Mouse (Mus musculus) liver, embryonic 13.5 days (tissue): ENCODE results near the gene Rasgef1b. TPM values are rescaled to one million over a fixed set of nuclear protein-coding genes. Genes with fewer than 3 reads are reported as not detected.

Source experiments
- ATAC-seq: fragments of 200-750 bp; cut with Nextera tagmentation; 2 replicates; pipeline ENCODE4 v1.8.0; 2017; ENCODE audit warnings: low read depth, mild to moderate bottlenecking, moderate number of reproducible peaks, moderate library complexity
- DNase-seq: peaks from one replicate; pipeline ENCODE4 v3.0.0; 2022
- H3K27ac ChIP-seq: fragments of 300-500 bp; sonication (generic); 2 replicates; pipeline ENCODE4 v1.5.1; 2015; ENCODE audit warnings: moderate library complexity, mild to moderate bottlenecking, inconsistent platforms
- H3K27me3 ChIP-seq: fragments of 300-500 bp; sonication (generic); 2 replicates; pipeline ENCODE4 v1.6.1; 2015; ENCODE audit warnings: mild to moderate bottlenecking, inconsistent platforms
- H3K36me3 ChIP-seq: fragments of 300-500 bp; sonication (generic); 2 replicates; pipeline ENCODE4 v1.6.1; 2015; ENCODE audit warnings: mild to moderate bottlenecking, inconsistent platforms
- H3K4me1 ChIP-seq: fragments of 300-500 bp; sonication (generic); replicated peaks from 2 replicates; pipeline ENCODE4 v1.6.1; 2015; ENCODE audit warnings: inconsistent platforms
- H3K4me2 ChIP-seq: fragments of 300-500 bp; sonication (generic); 2 replicates; pipeline ENCODE4 v1.6.1; 2015; ENCODE audit warnings: inconsistent platforms, mild to moderate bottlenecking, moderate library complexity
- H3K4me3 ChIP-seq: fragments of 300-500 bp; sonication (generic); replicated peaks from 2 replicates; pipeline ENCODE4 v1.5.1; 2015; ENCODE audit warnings: mild to moderate bottlenecking, inconsistent platforms
- H3K9ac ChIP-seq: fragments of 300-500 bp; sonication (generic); 2 replicates; pipeline ENCODE4 v1.6.1; 2015; ENCODE audit warnings: mild to moderate bottlenecking, inconsistent platforms
- H3K9me3 ChIP-seq: fragments of 300-500 bp; sonication (generic); replicated peaks from 2 replicates; pipeline ENCODE4 v1.6.1; 2016; ENCODE audit warnings: inconsistent platforms
- WGBS: fragments of 180-500 bp; shearing (Covaris S2); methylation state at CpG from one replicate; pipeline ENCODE4 v1.1.7; 2015; ENCODE audit not compliant: insufficient replicate concordance; 5-methylcytosine and 5-hydroxymethylcytosine counted together
- polyA plus RNA-seq: library from polyadenylated mRNA; unstranded; fragments of >200 nt; fragmentation: Nextera tagmentation; extraction: Ambion mirVana; gene quantifications from 2 replicates; pipeline ENCODE4 v1.2.1, GENCODE M21; 2015

Gene Rasgef1b
- polyA plus RNA-seq, 1 experiment from 2014 or later, result 4.3 TPM

- DNase-seq, result no peak
- Histone ChIP-seq H3K4me2 (peak overlapping the region; percentile 42), H3K36me3 (no peaks in the 10 kb centered on the region), H3K9me3 (no peaks in the 10 kb centered on the region), H3K4me3 (no peak overlapping the region), H3K4me1 (peaks cover 47% of the 10 kb centered on the region), H3K9ac (no peak overlapping the region), H3K27ac (peak overlapping the region; percentile 53; the same call in 1 of the 2 replicates), H3K27me3 (no peaks in the 10 kb centered on the region)
- peak; percentile 62 for ATAC-seq
- WGBS, result 58% methylated on average over 1 of the region's 1 CpGs
Observed at GRCm38 (mm10) chr5:99633548-99633947, 95.3 kb downstream of the Rasgef1b start.

- Histone ChIP-seq H3K4me1 (peaks cover 47% of the 10 kb centered on the region), H3K27me3 (no peaks in the 10 kb centered on the region), H3K9me3 (no peaks in the 10 kb centered on the region), H3K4me2 (peak overlapping the region; percentile 42), H3K27ac (peak overlapping the region; percentile 72), H3K4me3 (no peak overlapping the region), H3K9ac (peak overlapping the region; percentile 27; the same call in 1 of the 2 replicates), H3K36me3 (no peaks in the 10 kb centered on the region)
- DNase-seq (peak; percentile 54), ATAC-seq (peak; percentile 93)
- WGBS, result 5% methylated on average over 11 of the region's 11 CpGs
Observed at GRCm38 (mm10) chr5:99632649-99633310, 96.1 kb downstream of the Rasgef1b start.

GRCm38 (mm10) chr5:99630087-99630486 lies 98.8 kb downstream of the Rasgef1b start:
- Histone ChIP-seq H3K4me3 (no peak overlapping the region), H3K9me3 (no peaks in the 10 kb centered on the region), H3K27ac (no peak overlapping the region), H3K27me3 (no peaks in the 10 kb centered on the region), H3K9ac (no peak overlapping the region), H3K4me1 (peaks cover 36% of the 10 kb centered on the region), H3K36me3 (no peaks in the 10 kb centered on the region), H3K4me2 (no peak overlapping the region)
- 53% methylated on average over 7 of the region's 7 CpGs for WGBS
- DNase-seq (peak; percentile 20), ATAC-seq (no peak)

GRCm38 (mm10) chr5:99625603-99626002 lies 103.3 kb downstream of the Rasgef1b start:
- DNase-seq (no peak), ATAC-seq (no peak)
- 49% methylated on average over 3 of the region's 3 CpGs for WGBS
- no peaks in the 10 kb centered on the region for H3K36me3 ChIP-seq
- no peak overlapping the region for H3K4me3 ChIP-seq
- H3K4me1 ChIP-seq, result 0 out of 2 replicates have a peak, but pooled peaks cover 4% of the 10 kb centered on the region
- H3K9ac ChIP-seq, result no peak overlapping the region
- H3K4me2 ChIP-seq, result no peak overlapping the region
- H3K27ac ChIP-seq, result no peak overlapping the region
- no peaks in the 10 kb centered on the region for H3K9me3 ChIP-seq
- H3K27me3 ChIP-seq, result no peaks in the 10 kb centered on the region

- H3K9ac ChIP-seq, result no peak overlapping the region
- ATAC-seq (no peak), DNase-seq (no peak)
Observed at GRCm38 (mm10) chr5:99620771-99621170, 108.1 kb downstream of the Rasgef1b start.

GRCm38 (mm10) chr5:99617271-99617800 lies 111.5 kb downstream of the Rasgef1b start:
- H3K9ac ChIP-seq, result no peak overlapping the region
- H3K9me3 ChIP-seq, result no peaks in the 10 kb centered on the region
- 36% methylated on average over 5 of the region's 5 CpGs for WGBS
- H3K27me3 ChIP-seq, result peaks cover 21% of the 10 kb centered on the region
- DNase-seq, result no peak
- H3K27ac ChIP-seq, result no peak overlapping the region
- H3K36me3 ChIP-seq, result no peaks in the 10 kb centered on the region
- H3K4me2 ChIP-seq, result no peak overlapping the region
- ATAC-seq, result no peak
- H3K4me1 ChIP-seq, result no peaks in the 10 kb centered on the region; the same call in 1 of the 2 replicates
- H3K4me3 ChIP-seq, result no peak overlapping the region

More at GRCm38 (mm10) chr5:99620771-99621170, 108.1 kb downstream of the Rasgef1b start:
- no peaks in the 10 kb centered on the region for H3K9me3 ChIP-seq
- no peak overlapping the region for H3K4me2 ChIP-seq
- 76% methylated on average over 5 of the region's 5 CpGs for WGBS
- H3K36me3 ChIP-seq, result no peaks in the 10 kb centered on the region
- H3K27ac ChIP-seq, result no peak overlapping the region
- H3K4me1 ChIP-seq, result no peaks in the 10 kb centered on the region
- H3K4me3 ChIP-seq, result no peak overlapping the region
- H3K27me3 ChIP-seq, result no peaks in the 10 kb centered on the region

- H3K9me3 ChIP-seq, result no peaks in the 10 kb centered on the region
- H3K4me3 ChIP-seq, result peak overlapping the region; percentile 2
- 8% methylated on average over 24 of the region's 24 CpGs for WGBS
- H3K36me3 ChIP-seq, result no peaks in the 10 kb centered on the region
- peaks cover 30% of the 10 kb centered on the region for H3K27me3 ChIP-seq
- no peaks in the 10 kb centered on the region; the same call in 1 of the 2 replicates for H3K4me1 ChIP-seq
- no peak for DNase-seq
- H3K9ac ChIP-seq, result no peak overlapping the region
- H3K4me2 ChIP-seq, result peak overlapping the region; percentile 38
- ATAC-seq, result no peak
- no peak overlapping the region for H3K27ac ChIP-seq
Observed at GRCm38 (mm10) chr5:99613321-99614118, 115.3 kb downstream of the Rasgef1b start.

GRCm38 (mm10) chr5:99607602-99608001 lies 121.3 kb downstream of the Rasgef1b start:
- Histone ChIP-seq H3K4me2 (no peak overlapping the region), H3K4me3 (no peak overlapping the region), H3K9me3 (no peaks in the 10 kb centered on the region), H3K36me3 (no peaks in the 10 kb centered on the region), H3K27me3 (0 out of 2 replicates have a peak, but pooled peaks cover 12% of the 10 kb centered on the region), H3K27ac (no peak overlapping the region), H3K4me1 (no peaks in the 10 kb centered on the region), H3K9ac (no peak overlapping the region)
- ATAC-seq (no peak), DNase-seq (no peak)
- WGBS, result 51% methylated on average over 5 of the region's 5 CpGs

GRCm38 (mm10) chr5:99606164-99606858 lies 122.6 kb downstream of the Rasgef1b start:
- WGBS, result 73% methylated on average over 15 of the region's 15 CpGs
- Histone ChIP-seq H3K4me1 (no peaks in the 10 kb centered on the region), H3K36me3 (no peaks in the 10 kb centered on the region), H3K27me3 (0 out of 2 replicates have a peak, but pooled peaks cover 9% of the 10 kb centered on the region), H3K27ac (no peak overlapping the region), H3K4me3 (no peak overlapping the region), H3K9me3 (no peaks in the 10 kb centered on the region), H3K4me2 (no peak overlapping the region), H3K9ac (no peak overlapping the region)
- DNase-seq, result no peak
- no peak for ATAC-seq

- H3K4me1 ChIP-seq, result no peaks in the 10 kb centered on the region
- 54% methylated on average over 10 of the region's 10 CpGs for WGBS
- ATAC-seq (no peak), DNase-seq (no peak)
- H3K4me3 ChIP-seq, result no peak overlapping the region
- H3K9ac ChIP-seq, result no peak overlapping the region
- H3K27me3 ChIP-seq, result no peaks in the 10 kb centered on the region
- H3K36me3 ChIP-seq, result no peaks in the 10 kb centered on the region
- no peaks in the 10 kb centered on the region for H3K9me3 ChIP-seq
- H3K27ac ChIP-seq, result no peak overlapping the region
- no peak overlapping the region for H3K4me2 ChIP-seq
Observed at GRCm38 (mm10) chr5:99602244-99603023, 126.4 kb downstream of the Rasgef1b start.
